Mouse (Mus musculus): ENCODE measurements around the gene Rgs7bp. TPM values are rescaled to one million over a fixed set of nuclear protein-coding genes. Genes with fewer than 3 reads are reported as not detected.

Rgs7bp gene
- total and polyA plus RNA-seq, 3 experiments, result not detected

DNA sequence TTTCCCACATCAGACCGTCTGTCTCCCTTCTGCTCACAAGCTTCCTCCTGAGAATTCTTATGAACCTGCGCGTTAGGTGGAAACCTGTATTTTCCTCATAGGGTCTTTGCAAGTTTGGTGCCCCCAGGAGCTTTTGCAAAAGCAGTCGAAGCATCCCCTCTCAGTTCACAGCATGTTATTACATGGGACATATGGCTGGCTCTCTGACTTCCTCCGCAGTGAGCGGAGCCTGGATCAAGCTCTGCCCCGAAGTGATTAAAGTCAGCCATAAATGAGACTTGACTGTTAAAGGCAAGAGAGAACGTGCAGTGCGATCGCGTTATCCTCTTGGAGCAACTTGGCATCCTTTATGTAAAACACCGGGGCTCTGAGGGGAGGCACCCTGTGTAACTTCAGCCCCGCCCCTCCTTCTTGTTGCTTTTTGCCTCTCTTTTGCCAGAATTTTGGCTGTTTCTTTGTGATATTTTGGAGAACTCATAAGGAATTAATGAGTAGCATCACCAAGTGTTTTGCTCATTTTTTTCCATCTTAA is 66.7 kb downstream of the Rgs7bp start:
- H3K79me2 ChIP-seq (ENCODE audit: control insufficient read depth, insufficient read depth, low read length, poor library complexity), result no peaks in the 10 kb centered on the region
- no peak for DNase-seq (ENCODE audit: low read depth, low spot score)
- H3K9me3 ChIP-seq (replicated peaks; ENCODE audit: insufficient read depth, low read length), result no peaks in the 10 kb centered on the region
- H3K9ac ChIP-seq (ENCODE audit: control insufficient read depth, low read depth, low read length, poor library complexity, severe bottlenecking), result no peak overlapping the region
- H3K4me3 ChIP-seq (ENCODE audit: control insufficient read depth in 1 of 2, insufficient read depth in 1 of 2, low read depth in 2 of 2, low read length in 2 of 2), result no peak overlapping the region
- H3K27me3 ChIP-seq (ENCODE audit: control insufficient read depth in 1 of 2, insufficient read depth in 2 of 2, low read length in 2 of 2), result no peaks in the 10 kb centered on the region
- no peak overlapping the region for H3K27ac ChIP-seq (ENCODE audit: control insufficient read depth, low read depth, low read length)
- no peak for TF ChIP-seq MYC (IDR thresholded peaks at IDR 0.05; ENCODE audit: low read depth, low read length)
- TF ChIP-seq TBP (IDR thresholded peaks at IDR 0.05; ENCODE audit: low read depth, low read length), result no peak
- no peak for TF ChIP-seq MXI1 (IDR thresholded peaks at IDR 0.05; ENCODE audit: low read depth, low read length)
- no peak for TF ChIP-seq JUND (IDR thresholded peaks at IDR 0.05; ENCODE audit: low read depth, low read length)
- TF ChIP-seq GABPA (IDR thresholded peaks at IDR 0.05; ENCODE audit: low read depth, low read length), result no peak
- no peak for TF ChIP-seq MYB (IDR thresholded peaks at IDR 0.05; ENCODE audit: low read depth, low read length)
- no peak for TF ChIP-seq CTCF (IDR thresholded peaks at IDR 0.05 in 2 of 3, conservative IDR thresholded peaks at IDR 0.05 in 1 of 3; ENCODE audit: control insufficient read depth in 1 of 3, insufficient read depth in 1 of 3, low read depth in 2 of 3, low read length in 3 of 3, poor library complexity in 1 of 3, severe bottlenecking in 1 of 3)
- TF ChIP-seq POLR2A (IDR thresholded peaks at IDR 0.05; ENCODE audit: control insufficient read depth in 1 of 2, insufficient read depth in 1 of 2, low read depth in 1 of 2, low read length in 2 of 2, poor library complexity in 1 of 2), result no peak
- TF ChIP-seq POLR2AphosphoS5 (IDR thresholded peaks at IDR 0.05; ENCODE audit: borderline replicate concordance, low read depth, low read length), result no peak
- TF ChIP-seq USF2 (IDR thresholded peaks at IDR 0.05; ENCODE audit: borderline replicate concordance in 1 of 2, insufficient read depth in 1 of 2, low read depth in 1 of 2, low read length in 2 of 2), result no peak
- TF ChIP-seq HCFC1 (IDR thresholded peaks at IDR 0.05; ENCODE audit: low read depth, low read length), result no peak
- TF ChIP-seq ZC3H11A (IDR thresholded peaks at IDR 0.05; ENCODE audit: low read depth, low read length), result no peak
- TF ChIP-seq RCOR1 (IDR thresholded peaks at IDR 0.05; ENCODE audit: low read depth, low read length), result no peak
- TF ChIP-seq MEF2A (IDR thresholded peaks at IDR 0.05; ENCODE audit: extremely low read depth, insufficient replicate concordance, low read depth, low read length, poor library complexity, severe bottlenecking), result no peak
- TF ChIP-seq KAT2A (conservative IDR thresholded peaks at IDR 0.05; ENCODE audit: low read depth, low read length), result no peak
- no peak for TF ChIP-seq BHLHE40 (IDR thresholded peaks at IDR 0.05; ENCODE audit: borderline replicate concordance, low read depth, low read length)
- no peak for TF ChIP-seq SIN3A (IDR thresholded peaks at IDR 0.05; ENCODE audit: low read length)
- no peak for TF ChIP-seq EP300 (IDR thresholded peaks at IDR 0.05; ENCODE audit: low read depth in 1 of 2, low read length in 2 of 2)
- no peak for TF ChIP-seq E2F4 (IDR thresholded peaks at IDR 0.05; ENCODE audit: borderline replicate concordance, low read depth, low read length)
- no peaks in the 10 kb centered on the region for H3K36me3 ChIP-seq (ENCODE audit: control insufficient read depth in 1 of 2, insufficient read depth in 2 of 2, low read length in 2 of 2)
- no peaks in the 10 kb centered on the region for H3K4me1 ChIP-seq (ENCODE audit: control insufficient read depth in 1 of 2, insufficient read depth in 2 of 2, low read length in 2 of 2)

DNA sequence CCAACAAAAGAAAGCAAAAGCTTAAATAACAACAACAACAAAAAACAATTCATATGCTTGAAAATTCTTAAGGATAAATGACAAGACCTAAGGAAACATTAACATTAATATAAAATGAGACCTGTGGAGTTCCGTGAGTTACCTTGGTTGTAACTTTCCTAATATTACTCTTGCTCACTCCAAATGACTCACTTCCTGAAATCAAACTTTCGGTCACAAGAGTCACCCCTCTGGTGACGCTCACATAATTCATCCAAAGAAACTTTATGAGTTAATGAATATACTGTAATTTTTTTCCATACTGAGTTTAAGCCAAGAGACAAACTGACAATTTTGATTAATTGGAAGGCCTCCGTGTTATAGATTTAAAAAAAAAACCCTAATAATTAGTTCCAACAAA is 69.0 kb downstream of the Rgs7bp start:
- Histone ChIP-seq H3K27ac (ENCODE audit: control insufficient read depth, low read depth, low read length) (no peak overlapping the region), H3K36me3 (ENCODE audit: control insufficient read depth in 1 of 2, insufficient read depth in 2 of 2, low read length in 2 of 2) (no peaks in the 10 kb centered on the region), H3K4me3 (ENCODE audit: control insufficient read depth in 1 of 2, insufficient read depth in 1 of 2, low read depth in 2 of 2, low read length in 2 of 2) (no peak overlapping the region), H3K9me3 (replicated peaks; ENCODE audit: insufficient read depth, low read length) (no peaks in the 10 kb centered on the region), H3K27me3 (ENCODE audit: control insufficient read depth in 1 of 2, insufficient read depth in 2 of 2, low read length in 2 of 2) (no peaks in the 10 kb centered on the region), H3K9ac (ENCODE audit: control insufficient read depth, low read depth, low read length, poor library complexity, severe bottlenecking) (no peak overlapping the region), H3K79me2 (ENCODE audit: control insufficient read depth, insufficient read depth, low read length, poor library complexity) (no peaks in the 10 kb centered on the region), H3K4me1 (ENCODE audit: control insufficient read depth in 1 of 2, insufficient read depth in 2 of 2, low read length in 2 of 2) (no peaks in the 10 kb centered on the region)
- no peak for DNase-seq (ENCODE audit: low read depth, low spot score)
- no peak for TF ChIP-seq ZNF384 (IDR thresholded peaks at IDR 0.05; ENCODE audit: low read depth, low read length)
- TF ChIP-seq MAX (IDR thresholded peaks at IDR 0.05; ENCODE audit: low read length), result no peak
- TF ChIP-seq EP300 (IDR thresholded peaks at IDR 0.05; ENCODE audit: low read depth in 1 of 2, low read length in 2 of 2), result no peak

Data from MEL (cell line).